Mouse (Mus musculus): Measurements from ENCODE around the gene Gli1.

- no peak for TF ChIP-seq CTCF (conservative IDR thresholded peaks at IDR 0.05; ENCODE audit: insufficient read depth, insufficient read length, low read depth, low read length)
- TF ChIP-seq POLR2A (IDR thresholded peaks at IDR 0.05; ENCODE audit: low read depth, low read length) = no peak
Measured at GRCm38 (mm10) chr10:127317277-127317676, 24.5 kb downstream of the Gli1 start.

Measured in kidney, adult 2 months (tissue).